Mouse (Mus musculus) ES-E14 (cell line): ENCODE results near the gene Adam23. TPM values are rescaled to one million over a fixed set of nuclear protein-coding genes. Genes with fewer than 3 reads are reported as not detected.

ENCODE experiments used
- DNase-seq: peaks from one replicate; pipeline ENCODE4 v3.0.0-alpha.2; 2013; ENCODE audit warnings: low read depth, low spot score
- H3K27ac ChIP-seq: 2 replicates; pipeline ENCODE4 v1.5.1; 2012; ENCODE audit warnings: low read depth, mild to moderate bottlenecking, low read length, moderate library complexity, mixed read lengths; ENCODE audit not compliant: poor library complexity, insufficient read depth, severe bottlenecking
- H3K36me3 ChIP-seq: 2 replicates; pipeline ENCODE4 v1.6.1; 2012; ENCODE audit warnings: mild to moderate bottlenecking, low read length, moderate library complexity, mixed read lengths; ENCODE audit not compliant: control insufficient read depth, poor library complexity, insufficient read depth, severe bottlenecking
- H3K4me1 ChIP-seq, 2 experiments: fragments of 150-350 bp in 1 of 2; sonication (generic) in 1 of 2; 2 replicates each; pipeline ENCODE4 v1.6.1; 2012; ENCODE audit warnings: low read length in 2 of 2, mild to moderate bottlenecking in 1 of 2, mixed read lengths in 1 of 2; ENCODE audit not compliant: control insufficient read depth in 2 of 2, insufficient read depth in 2 of 2, poor library complexity in 1 of 2
- H3K4me3 ChIP-seq, 2 experiments: fragments of 150-350 bp in 1 of 2; sonication (generic) in 1 of 2; 2 replicates each; pipeline ENCODE4 v1.5.1; 2012; ENCODE audit warnings: low read length in 2 of 2, low read depth in 1 of 2, mild to moderate bottlenecking in 1 of 2, mixed read lengths in 1 of 2; ENCODE audit not compliant: insufficient read depth in 1 of 2, poor library complexity in 1 of 2, severe bottlenecking in 1 of 2
- H3K9ac ChIP-seq: 2 replicates; pipeline ENCODE4 v1.6.1; 2012; ENCODE audit warnings: low read depth, mild to moderate bottlenecking, low read length, mixed read lengths; ENCODE audit not compliant: poor library complexity, insufficient read depth, severe bottlenecking
- H3K9me3 ChIP-seq: fragments of 150-350 bp; sonication (generic); 2 replicates; pipeline ENCODE4 v1.6.1; 2012; ENCODE audit warnings: low read depth, mild to moderate bottlenecking, low read length; ENCODE audit not compliant: control insufficient read depth, insufficient read depth
- CHD2 ChIP-seq: IDR thresholded peaks from 2 replicates; pipeline ENCODE4 v1.6.1; 2014; ENCODE audit warnings: mild to moderate bottlenecking, low read depth, low read length, inconsistent platforms
- HCFC1 ChIP-seq: IDR thresholded peaks from 2 replicates; pipeline ENCODE4 v1.6.1; 2012; ENCODE audit warnings: low read length, inconsistent platforms, borderline replicate concordance; ENCODE audit not compliant: insufficient read depth
- MAFK ChIP-seq: IDR thresholded peaks from 2 replicates; pipeline ENCODE4 v1.6.1; 2014; ENCODE audit warnings: mild to moderate bottlenecking, low read depth, low read length, inconsistent platforms; ENCODE audit not compliant: insufficient read depth
- ZC3H11A ChIP-seq: IDR thresholded peaks from 2 replicates; pipeline ENCODE4 v1.6.1; 2012; ENCODE audit warnings: low read depth, mild to moderate bottlenecking, inconsistent platforms, low read length, borderline replicate concordance
- ZNF384 ChIP-seq: IDR thresholded peaks from 2 replicates; pipeline ENCODE4 v1.6.1; 2012; ENCODE audit warnings: low read depth, low read length, inconsistent platforms
- in situ Hi-C, 2 experiments: fragments of 600-800 bp; cut with MboI; formaldehyde crosslinking; loops; one replicate each; pipeline ENCODE4 v1.15.1; 2025; ENCODE audit warnings: low sequenced_read_pairs in 2 of 2, inconsistent platforms in 1 of 2; ENCODE audit not compliant: unreplicated experiment in 2 of 2
- total RNA-seq: library from RNA; depleted of rRNA; stranded (reverse); fragments of 300-350 nt; gene quantifications from 2 replicates; pipeline ENCODE4 v1.2.3, GENCODE M21; 2012

Gene Adam23
- total RNA-seq, 1 experiment: 119 TPM

DNA sequence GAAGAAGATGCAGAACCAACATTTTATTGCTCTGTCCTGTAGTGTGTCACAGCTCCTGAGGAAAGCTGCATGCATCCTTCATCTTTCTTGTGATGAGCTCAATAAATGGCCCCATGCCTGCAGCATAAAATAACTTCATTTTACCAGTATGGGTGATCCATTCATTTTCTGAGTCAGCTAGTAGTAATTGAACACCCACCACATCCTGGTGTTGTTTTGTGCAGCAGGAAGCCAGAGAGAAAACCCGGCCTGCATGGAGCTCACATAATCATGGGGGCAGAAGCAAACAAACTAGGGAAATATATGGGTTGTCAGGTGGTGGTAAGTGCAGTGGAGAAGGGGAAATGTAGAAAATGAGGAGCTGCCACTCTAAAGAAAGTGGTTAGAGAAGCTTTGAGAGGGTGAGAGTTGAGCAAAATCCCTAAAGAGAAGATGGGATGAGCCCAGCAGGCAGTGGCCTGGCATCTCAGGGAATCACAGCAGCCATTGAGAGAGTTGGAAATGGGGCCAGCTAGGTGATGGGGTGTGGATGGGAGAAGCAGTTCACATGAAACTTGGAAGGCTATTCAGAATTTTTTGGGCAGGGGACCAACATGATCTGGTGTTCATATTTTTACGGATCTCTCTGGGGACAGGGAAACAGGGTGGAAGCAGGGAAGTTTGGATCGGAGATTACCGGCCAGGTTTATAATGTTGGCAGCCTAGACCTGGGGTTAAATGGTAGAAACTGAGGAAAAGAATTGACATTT, 116.3 kb downstream of the Adam23 start:
- in situ Hi-C loops: no loop called here
- TF ChIP-seq MAFK (no peak), ZC3H11A (no peak), CHD2 (no peak), HCFC1 (no peak), ZNF384 (no peak)
- no peak overlapping the region for H3K27ac ChIP-seq

DNA sequence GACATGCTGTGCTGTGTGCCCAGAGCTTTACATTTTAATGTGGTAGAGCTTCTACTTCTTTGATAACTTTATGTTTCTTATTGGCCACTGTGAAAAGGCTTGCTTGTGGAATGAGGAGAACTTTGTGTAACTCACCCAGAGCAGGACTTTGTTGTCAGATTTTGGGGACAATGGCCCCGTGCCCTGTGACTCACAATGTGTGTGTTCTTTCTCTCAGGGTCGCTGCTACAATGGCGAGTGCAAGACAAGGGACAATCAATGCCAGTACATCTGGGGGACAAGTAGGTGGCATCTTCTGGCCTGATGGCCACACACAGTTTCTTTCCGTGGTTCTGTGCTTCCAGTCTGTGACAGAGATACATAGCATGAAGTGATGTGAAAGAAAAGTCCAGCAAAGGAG, 118.2 kb downstream of the Adam23 start:
- in situ Hi-C loops: no loop called here
- H3K27ac ChIP-seq: no peak overlapping the region
- DNase-seq: no peak

More for the DNA sequence above, 116.3 kb downstream of the Adam23 start:
- no peaks in the 10 kb centered on the region for H3K9me3 ChIP-seq
- H3K9ac ChIP-seq: no peak overlapping the region
- no peak overlapping the region for H3K4me3 ChIP-seq
- peaks cover 0 to 7% of the 10 kb centered on the region in 2 experiments; a peak in 2 of 4 replicates for H3K4me1 ChIP-seq
- peaks cover 37% of the 10 kb centered on the region for H3K36me3 ChIP-seq
- DNase-seq: no peak

DNA sequence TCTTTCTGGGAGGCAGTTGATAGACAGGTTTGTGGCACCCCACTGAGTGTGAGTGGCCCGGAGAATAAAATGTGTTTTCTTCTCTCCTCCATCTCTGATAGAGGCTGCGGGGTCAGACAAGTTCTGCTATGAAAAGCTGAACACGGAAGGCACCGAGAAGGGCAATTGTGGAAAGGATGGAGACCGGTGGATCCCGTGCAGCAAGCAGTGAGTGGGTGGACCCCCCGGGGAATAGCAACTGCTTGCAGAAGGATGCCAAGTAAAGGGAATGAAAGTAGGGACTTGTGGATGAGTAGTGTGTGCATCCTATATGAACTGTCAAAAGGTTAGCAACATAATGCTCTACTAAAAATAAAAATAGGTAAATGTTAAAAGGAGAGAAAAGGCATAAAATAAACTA, 120.8 kb downstream of the Adam23 start:
- Histone ChIP-seq H3K9me3 (no peaks in the 10 kb centered on the region), H3K4me1 (peaks cover 0 to 6% of the 10 kb centered on the region in 2 experiments; a peak in 2 of 4 replicates), H3K9ac (no peak overlapping the region), H3K36me3 (peaks cover 48% of the 10 kb centered on the region), H3K4me3 (no peak overlapping the region), H3K27ac (no peak overlapping the region)
- TF ChIP-seq CHD2 (no peak), HCFC1 (no peak), ZC3H11A (no peak), ZNF384 (no peak), MAFK (no peak)
- in situ Hi-C loops: no loop called here
- DNase-seq: no peak

More for the DNA sequence above, 118.2 kb downstream of the Adam23 start:
- Histone ChIP-seq H3K36me3 (peaks cover 42% of the 10 kb centered on the region), H3K4me1 (peaks cover 0 to 7% of the 10 kb centered on the region in 2 experiments; a peak in 2 of 4 replicates), H3K9me3 (no peaks in the 10 kb centered on the region), H3K4me3 (no peak overlapping the region), H3K9ac (no peak overlapping the region)
- no peak for TF ChIP-seq HCFC1
- no peak for TF ChIP-seq ZC3H11A
- no peak for TF ChIP-seq ZNF384
- TF ChIP-seq MAFK: no peak
- TF ChIP-seq CHD2: no peak

DNA sequence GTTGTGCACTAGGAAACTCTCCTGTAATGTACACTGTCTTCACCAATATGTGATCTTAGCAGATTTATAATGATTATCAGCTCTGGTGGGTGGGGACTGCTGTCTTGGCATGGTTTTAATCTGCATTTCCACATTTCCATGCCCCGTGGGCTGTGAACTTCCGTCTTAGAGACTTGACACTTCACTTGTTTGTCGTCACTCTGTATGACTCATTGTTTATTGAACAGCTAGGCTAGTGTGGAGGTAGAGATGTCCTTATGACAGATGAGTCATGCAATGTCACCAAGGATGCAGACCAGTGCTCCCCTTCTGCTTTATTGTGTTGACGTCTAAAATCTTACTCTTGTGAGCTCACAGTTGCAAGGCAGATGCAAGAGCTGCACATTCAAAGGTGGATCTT, 121.3 kb downstream of the Adam23 start:
- Histone ChIP-seq H3K4me3 (no peak overlapping the region), H3K27ac (no peak overlapping the region), H3K9ac (no peak overlapping the region), H3K9me3 (no peaks in the 10 kb centered on the region), H3K36me3 (peaks cover 46% of the 10 kb centered on the region), H3K4me1 (peaks cover 0 to 6% of the 10 kb centered on the region in 2 experiments; a peak in 2 of 4 replicates)
- in situ Hi-C loops: no loop called here
- no peak for DNase-seq
- TF ChIP-seq HCFC1 (no peak), ZNF384 (no peak), MAFK (no peak), CHD2 (no peak), ZC3H11A (no peak)
